Mouse (Mus musculus) heart, embryonic 14.5 days (tissue): ENCODE data around the gene Gna14. TPM values are rescaled to one million over a fixed set of nuclear protein-coding genes. Genes with fewer than 3 reads are reported as not detected.
A peak's percentile ranks its signal among the peaks of the same experiment; 100 is the strongest.

Experiments
- ATAC-seq: fragments of 200-750 bp; cut with Nextera tagmentation; 2 replicates; pipeline ENCODE4 v1.8.0; 2017; ENCODE audit warnings: low read depth, moderate TSS enrichment; ENCODE audit not compliant: insufficient number of reproducible peaks, insufficient read depth, low FRiP score
- H3K27ac ChIP-seq, 2 experiments: fragments of 200-500 bp in 1 of 2; fragments of 300-500 bp in 1 of 2; sonication (generic) in 1 of 2; replicated peaks in 1 of 2; 2 replicates each; pipeline ENCODE4 v1.5.1; 2012 to 2014; ENCODE audit warnings: low read depth in 2 of 2, low read length in 2 of 2, control low read depth in 1 of 2, mild to moderate bottlenecking in 1 of 2, mixed read lengths in 1 of 2; ENCODE audit not compliant: control insufficient read depth in 1 of 2, insufficient read depth in 1 of 2
- H3K27me3 ChIP-seq: fragments of 300-500 bp; sonication (generic); 2 replicates; pipeline ENCODE4 v1.6.1; 2014; ENCODE audit warnings: mild to moderate bottlenecking, low read length, control low read depth; ENCODE audit not compliant: control insufficient read depth, insufficient read depth
- H3K36me3 ChIP-seq: fragments of 300-500 bp; sonication (generic); 2 replicates; pipeline ENCODE4 v1.6.1; 2014; ENCODE audit warnings: mild to moderate bottlenecking, control low read depth, low read length, mixed read lengths; ENCODE audit not compliant: control insufficient read depth, insufficient read depth
- H3K4me1 ChIP-seq, 2 experiments: fragments of 200-500 bp in 1 of 2; fragments of 300-500 bp in 1 of 2; sonication (generic) in 1 of 2; 2 replicates each; pipeline ENCODE4 v1.6.1; 2012 to 2014; ENCODE audit warnings: low read length in 2 of 2, control low read depth in 1 of 2, mixed read lengths in 1 of 2; ENCODE audit not compliant: control insufficient read depth in 2 of 2, insufficient read depth in 2 of 2
- H3K4me2 ChIP-seq: fragments of 300-500 bp; sonication (generic); 2 replicates; pipeline ENCODE4 v1.6.1; 2014; ENCODE audit warnings: mild to moderate bottlenecking, low read length
- H3K4me3 ChIP-seq, 2 experiments: fragments of 200-500 bp in 1 of 2; fragments of 300-500 bp in 1 of 2; sonication (generic) in 1 of 2; 2 replicates each; pipeline ENCODE4 v1.5.1; 2012 to 2014; ENCODE audit warnings: low read length in 2 of 2, mild to moderate bottlenecking in 2 of 2, control low read depth in 1 of 2, low read depth in 1 of 2, moderate library complexity in 1 of 2; ENCODE audit not compliant: control insufficient read depth in 1 of 2, insufficient read depth in 1 of 2
- H3K9ac ChIP-seq: fragments of 300-500 bp; sonication (generic); 2 replicates; pipeline ENCODE4 v1.6.1; 2014; ENCODE audit warnings: mild to moderate bottlenecking, low read length
- H3K9me3 ChIP-seq: fragments of 300-500 bp; sonication (generic); 2 replicates; pipeline ENCODE4 v1.6.1; 2016; ENCODE audit warnings: low read length, control low read depth; ENCODE audit not compliant: control insufficient read depth
- WGBS: fragments of 180-500 bp; shearing (Covaris S2); extraction: QIAGEN DNeasy Blood & Tissue Kit; methylation state at CpG from one replicate; pipeline ENCODE4 v1.1.7; 2014; 5-methylcytosine and 5-hydroxymethylcytosine counted together
- polyA plus RNA-seq: library from polyadenylated mRNA; unstranded; fragments of >200 nt; fragmentation: Nextera tagmentation; extraction: Ambion mirVana; gene quantifications from 2 replicates; pipeline ENCODE4 v1.2.1, GENCODE M21; 2014

The Gna14 gene
- polyA plus RNA-seq, 1 experiment from 2014 or later: 0.78 TPM

DNA sequence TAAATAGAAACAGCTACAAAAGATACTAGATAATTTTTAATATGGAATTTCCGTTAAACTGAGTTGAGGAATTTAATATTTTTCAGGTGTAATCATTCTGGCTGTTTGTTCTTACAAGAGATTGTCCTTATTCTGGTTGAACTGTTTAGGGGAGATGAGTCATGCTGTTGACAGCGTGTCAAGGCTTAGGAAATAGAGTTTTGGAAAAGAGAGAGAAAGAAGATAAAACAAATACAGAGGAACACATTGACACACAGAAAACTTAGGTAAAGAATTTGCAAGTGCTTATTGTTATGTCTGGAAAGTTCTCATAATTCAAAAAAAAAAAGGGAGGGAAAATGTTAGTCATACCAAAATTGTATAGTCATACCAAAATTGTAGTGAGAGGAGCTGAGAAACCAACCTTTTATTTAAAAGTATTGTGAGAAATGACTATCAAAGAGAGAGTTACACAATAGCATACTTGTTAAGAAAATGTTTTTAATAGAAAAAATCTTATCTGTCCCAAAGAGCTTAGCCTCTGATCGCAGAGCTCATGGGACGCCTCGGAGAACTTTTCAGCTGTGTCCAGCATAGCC, 17.4 kb upstream of the Gna14 start:
- H3K4me1 ChIP-seq: no peaks in the 10 kb centered on the region
- no peaks in the 10 kb centered on the region for H3K27me3 ChIP-seq
- no peaks in the 10 kb centered on the region for H3K9me3 ChIP-seq
- no peaks in the 10 kb centered on the region for H3K36me3 ChIP-seq
- 73% methylated on average over 5 of the region's 5 CpGs for WGBS
- no peak overlapping the region for H3K4me2 ChIP-seq
- no peak overlapping the region for H3K27ac ChIP-seq
- no peak for ATAC-seq
- no peak overlapping the region for H3K9ac ChIP-seq
- no peak overlapping the region for H3K4me3 ChIP-seq

- no peak overlapping the region for H3K4me3 ChIP-seq
- H3K4me2 ChIP-seq: no peak overlapping the region
- H3K27ac ChIP-seq: no peak overlapping the region
- no peak for ATAC-seq
- H3K27me3 ChIP-seq: no peaks in the 10 kb centered on the region
- no peak overlapping the region for H3K9ac ChIP-seq
- H3K36me3 ChIP-seq: no peaks in the 10 kb centered on the region
- H3K9me3 ChIP-seq: peaks cover 8% of the 10 kb centered on the region
- WGBS: 76% methylated on average over 2 of the region's 2 CpGs
- H3K4me1 ChIP-seq: no peaks in the 10 kb centered on the region
Observed at GRCm38 (mm10) chr19:16425596-16425995, 10.0 kb upstream of the Gna14 start.

DNA sequence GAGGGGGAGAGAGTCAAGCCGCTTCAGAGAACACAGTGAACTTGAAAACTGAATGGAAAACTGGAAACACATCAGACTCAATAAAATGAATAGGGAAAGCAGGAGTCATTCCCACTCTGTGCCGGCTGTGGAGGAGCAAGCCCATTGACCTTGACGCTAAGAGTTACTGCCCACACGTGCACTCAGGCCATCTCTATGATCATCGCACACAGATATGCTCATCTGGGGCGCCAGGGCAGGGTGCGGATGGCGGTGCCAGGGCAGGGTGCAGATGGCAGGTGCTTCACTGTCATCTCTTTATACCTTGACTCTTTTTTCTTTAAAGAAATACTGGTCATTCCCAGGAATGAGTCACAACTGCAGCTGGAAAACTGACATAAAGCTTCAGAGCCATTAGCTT, 4.2 kb upstream of the Gna14 start:
- peaks cover 9% of the 10 kb centered on the region for H3K27me3 ChIP-seq
- peaks cover 3 to 14% of the 10 kb centered on the region in 2 experiments for H3K4me1 ChIP-seq
- 77% methylated on average over 8 of the region's 8 CpGs for WGBS
- H3K9me3 ChIP-seq: peaks cover 8% of the 10 kb centered on the region
- no peak for ATAC-seq
- no peaks in the 10 kb centered on the region for H3K36me3 ChIP-seq
- no peak overlapping the region for H3K27ac ChIP-seq
- no peak overlapping the region for H3K4me2 ChIP-seq
- no peak overlapping the region for H3K4me3 ChIP-seq
- H3K9ac ChIP-seq: no peak overlapping the region

DNA sequence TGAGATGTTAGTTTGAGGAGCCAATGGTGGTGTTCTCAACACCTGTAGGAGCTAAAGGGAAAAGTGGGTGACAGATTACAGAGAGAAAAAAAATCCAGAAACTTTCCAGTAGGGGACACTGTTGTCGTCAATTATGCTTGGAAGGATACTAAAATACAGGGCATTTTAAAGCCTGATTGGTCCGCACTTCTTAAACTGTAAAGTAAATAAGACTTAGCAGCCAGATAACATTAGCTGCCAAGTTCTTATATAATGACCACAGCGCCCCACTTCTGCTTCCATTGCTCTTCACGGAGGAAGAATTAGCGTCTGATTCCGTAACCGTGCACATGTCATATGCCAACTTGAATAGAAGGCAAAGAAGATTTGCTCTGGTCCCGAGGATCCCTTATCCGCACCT, 683 bp upstream of the Gna14 start:
- Histone ChIP-seq H3K4me2 (peak overlapping the region; percentile 74), H3K9ac (peak overlapping the region; percentile 52; the same call in 1 of the 2 replicates), H3K27me3 (peaks cover 21% of the 10 kb centered on the region), H3K4me1 (peaks cover 16 to 35% of the 10 kb centered on the region in 2 experiments), H3K27ac (no peak overlapping the region), H3K9me3 (no peaks in the 10 kb centered on the region), H3K36me3 (no peaks in the 10 kb centered on the region), H3K4me3 (peak overlapping the region; percentile 39 to 43)
- ATAC-seq: no peak
- WGBS: 20% methylated on average over 9 of the region's 9 CpGs

- H3K9me3 ChIP-seq: no peaks in the 10 kb centered on the region
- peaks cover 17 to 35% of the 10 kb centered on the region in 2 experiments for H3K4me1 ChIP-seq
- peak overlapping the region; percentile 52; the same call in 1 of the 2 replicates for H3K9ac ChIP-seq
- no peaks in the 10 kb centered on the region for H3K36me3 ChIP-seq
- H3K27ac ChIP-seq: no peak overlapping the region
- peaks cover 21% of the 10 kb centered on the region for H3K27me3 ChIP-seq
- 5% methylated on average over 61 of the region's 61 CpGs for WGBS
- peak overlapping the region; percentile 74 for H3K4me2 ChIP-seq
- peak overlapping the region; percentile 39 to 43 for H3K4me3 ChIP-seq
- ATAC-seq: no peak
Observed at GRCm38 (mm10) chr19:16436335-16437169, 990 bp downstream of the Gna14 start.

- Histone ChIP-seq H3K36me3 (no peaks in the 10 kb centered on the region), H3K4me3 (peak overlapping the region in 1 of 2 experiments; percentile 39; a peak in 1 of 4 replicates), H3K4me2 (0 out of 2 replicates have a peak overlapping the region, but pooled peaks have one; percentile 74), H3K4me1 (peaks cover 17 to 35% of the 10 kb centered on the region in 2 experiments), H3K9ac (no peak overlapping the region), H3K9me3 (no peaks in the 10 kb centered on the region), H3K27me3 (peaks cover 21% of the 10 kb centered on the region), H3K27ac (no peak overlapping the region)
- WGBS: 71% methylated on average over 4 of the region's 4 CpGs
- no peak for ATAC-seq
Observed at GRCm38 (mm10) chr19:16437170-16437483, 1.6 kb downstream of the Gna14 start.

DNA sequence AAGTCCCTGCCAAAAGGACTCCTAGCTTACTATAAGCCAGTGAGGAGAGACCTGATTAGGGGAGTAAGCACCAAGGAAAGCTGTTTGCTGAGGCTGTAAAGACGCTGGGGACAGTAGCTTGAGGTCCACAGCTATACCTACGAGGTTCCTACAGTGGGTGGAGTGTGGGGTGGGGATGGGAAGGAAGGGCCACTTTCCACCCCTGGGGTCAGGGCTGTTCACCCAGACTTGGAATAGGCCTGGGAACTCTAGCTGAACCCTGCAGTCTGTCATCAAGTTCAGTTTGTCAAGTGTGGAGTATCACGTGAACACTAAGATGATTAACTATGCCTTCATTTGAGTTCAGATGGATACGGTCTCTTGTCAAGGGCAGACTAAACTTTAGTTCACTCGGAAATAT, 2.3 kb downstream of the Gna14 start:
- H3K36me3 ChIP-seq: no peaks in the 10 kb centered on the region
- H3K27me3 ChIP-seq: peaks cover 21% of the 10 kb centered on the region
- no peaks in the 10 kb centered on the region for H3K9me3 ChIP-seq
- ATAC-seq: no peak
- no peak overlapping the region for H3K4me2 ChIP-seq
- no peak overlapping the region for H3K27ac ChIP-seq
- no peak overlapping the region for H3K9ac ChIP-seq
- peaks cover 17 to 35% of the 10 kb centered on the region in 2 experiments for H3K4me1 ChIP-seq
- H3K4me3 ChIP-seq: no peak overlapping the region
- WGBS: 28% methylated on average over 5 of the region's 5 CpGs
